Comparison of ENCODE assay signal across 26 mouse cellular contexts in the genomic region with DNA sequence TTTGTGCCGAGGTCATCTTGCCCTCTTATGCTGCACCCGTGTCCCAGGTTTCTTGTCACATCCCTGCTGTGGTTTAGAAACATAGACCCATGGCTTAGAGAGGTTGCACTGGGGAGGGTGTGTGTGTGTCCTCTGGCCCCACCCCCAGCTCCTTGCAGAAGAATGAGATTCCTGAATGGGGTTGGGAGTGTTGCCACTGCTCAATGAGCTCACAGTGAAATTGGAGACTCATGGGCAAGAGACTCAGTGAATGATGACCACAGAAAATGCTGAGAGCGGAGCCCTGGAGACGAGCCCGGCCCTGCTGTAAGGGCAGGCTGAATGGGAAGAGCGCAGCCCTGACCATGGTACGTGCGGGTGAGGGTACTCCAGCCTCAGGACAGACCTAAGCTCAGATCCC. TPM values are rescaled to one million over a fixed set of nuclear protein-coding genes. Genes with fewer than 3 reads are reported as not detected.
DNase-seq lines count a peak whose midpoint lies in the region; ATAC-seq lines count a peak whose summit lies in the region.
"Had no signal": no experiment of that assay in that cellular context is flagged by ENCODE, and none has a peak within 500 bp of the region (broad histone marks: within the 10 kb centered on the region; RNA-seq: fewer than 3 reads in every experiment).

No protein-coding gene starts in this region.

- no peak for ATAC-seq in CD4-positive, CD25-positive, alpha-beta regulatory T cell, adult 4 months
- ATAC-seq in erythroblast, adult 5-6 weeks (replicated peaks; ENCODE audit: low FRiP score, poor library complexity, severe bottlenecking): no peak
- ATAC-seq: forebrain, embryonic 14.5 days; forebrain, postnatal 0 days; intestine, embryonic 16.5 days had no signal

- DNase-seq in 3134 (ENCODE audit: extremely low read depth, insufficient read length, low spot score) (peak; percentile 81), 3T3-L1 (ENCODE audit: low read depth, low spot score) (peak; percentile 45), NIH3T3 (ENCODE audit: low read depth) (peak; percentile 76)
- no peak for DNase-seq in gastrocnemius, postnatal 25 days
- DNase-seq: adrenal gland, postnatal 10 days; adrenal gland, postnatal 36 days; B cell, adult 2 months; cerebellum, adult 18-20 months; cerebellum, adult 9-10 months; cerebellum, postnatal 14 days; forebrain, postnatal 0 days; gastrocnemius, postnatal 36 days; heart, adult 2 months; heart, postnatal 14 days; heart, postnatal 4 days; kidney, adult 2 months had no signal

RNA-seq across cellular contexts. Expression of a gene that starts 20.4 kb away (rescaled TPM):
- polyA plus RNA-seq in CD4-positive, CD25-positive, alpha-beta regulatory T cell, adult 4 months (2017; shearing (Covaris generic)): not detected
- not detected for total RNA-seq in gastrocnemius, postnatal 25 days (2021)
- total RNA-seq in erythroblast, adult 5-6 weeks (2015; ENCODE audit: low replicate concordance): not detected in 2 replicates
- not detected in 2 replicates for total RNA-seq in erythroblast, adult 5-6 weeks (2017; ENCODE audit: low replicate concordance)
- total RNA-seq: ES-E14; gastrocnemius, adult 8-10 months; gastrocnemius, postnatal 36 days; granulocyte monocyte progenitor cell, adult 5-6 weeks; heart, adult 2 months; heart, postnatal 14 days; heart, postnatal 4 days had no signal
- polyA plus RNA-seq: heart, adult 2 months; heart, embryonic 10.5 days; heart, embryonic 13.5 days; heart, embryonic 16.5 days had no signal

RNA-seq across cellular contexts. Expression of a gene that starts 33.7 kb away (rescaled TPM):
- 10 to 100 TPM; 56.6 to 59.4 TPM for polyA plus RNA-seq in CD4-positive, CD25-positive, alpha-beta regulatory T cell, adult 4 months (2017; shearing (Covaris generic))
- total RNA-seq in gastrocnemius, postnatal 25 days (2021): 10 to 100 TPM; 20.2 to 22.5 TPM
- 15.7 and 24.4 TPM in 2 replicates for total RNA-seq in erythroblast, adult 5-6 weeks (2015; ENCODE audit: low replicate concordance)
- 2.0 and 4.6 TPM in 2 replicates for total RNA-seq in erythroblast, adult 5-6 weeks (2017; ENCODE audit: low replicate concordance)
